Mouse (Mus musculus) ES-E14 (cell line): ENCODE measurements at regions not wholly inside any gene's neighbourhood (a gene's known extent, or its start where the extent isn't known, plus 50 kb on each side); places are given as distances from the start of the nearest gene placed in this dataset.
A peak's percentile ranks its signal among the peaks of the same experiment; 100 is the strongest.

Experiments used
- DNase-seq: peaks from one replicate; pipeline ENCODE4 v3.0.0-alpha.2; 2013; ENCODE audit warnings: low read depth, low spot score
- H3K27ac ChIP-seq: 2 replicates; pipeline ENCODE4 v1.5.1; 2012; ENCODE audit warnings: low read depth, mild to moderate bottlenecking, low read length, moderate library complexity, mixed read lengths; ENCODE audit not compliant: poor library complexity, insufficient read depth, severe bottlenecking
- H3K36me3 ChIP-seq: 2 replicates; pipeline ENCODE4 v1.6.1; 2012; ENCODE audit warnings: mild to moderate bottlenecking, low read length, moderate library complexity, mixed read lengths; ENCODE audit not compliant: control insufficient read depth, poor library complexity, insufficient read depth, severe bottlenecking
- H3K4me1 ChIP-seq, 2 experiments: fragments of 150-350 bp in 1 of 2; sonication (generic) in 1 of 2; 2 replicates each; pipeline ENCODE4 v1.6.1; 2012; ENCODE audit warnings: low read length in 2 of 2, mild to moderate bottlenecking in 1 of 2, mixed read lengths in 1 of 2; ENCODE audit not compliant: control insufficient read depth in 2 of 2, insufficient read depth in 2 of 2, poor library complexity in 1 of 2
- H3K4me3 ChIP-seq, 2 experiments: fragments of 150-350 bp in 1 of 2; sonication (generic) in 1 of 2; 2 replicates each; pipeline ENCODE4 v1.5.1; 2012; ENCODE audit warnings: low read length in 2 of 2, low read depth in 1 of 2, mild to moderate bottlenecking in 1 of 2, mixed read lengths in 1 of 2; ENCODE audit not compliant: insufficient read depth in 1 of 2, poor library complexity in 1 of 2, severe bottlenecking in 1 of 2
- H3K9ac ChIP-seq: 2 replicates; pipeline ENCODE4 v1.6.1; 2012; ENCODE audit warnings: low read depth, mild to moderate bottlenecking, low read length, mixed read lengths; ENCODE audit not compliant: poor library complexity, insufficient read depth, severe bottlenecking
- H3K9me3 ChIP-seq: fragments of 150-350 bp; sonication (generic); 2 replicates; pipeline ENCODE4 v1.6.1; 2012; ENCODE audit warnings: low read depth, mild to moderate bottlenecking, low read length; ENCODE audit not compliant: control insufficient read depth, insufficient read depth
- CHD2 ChIP-seq: IDR thresholded peaks from 2 replicates; pipeline ENCODE4 v1.6.1; 2014; ENCODE audit warnings: mild to moderate bottlenecking, low read depth, low read length, inconsistent platforms
- HCFC1 ChIP-seq: IDR thresholded peaks from 2 replicates; pipeline ENCODE4 v1.6.1; 2012; ENCODE audit warnings: low read length, inconsistent platforms, borderline replicate concordance; ENCODE audit not compliant: insufficient read depth
- MAFK ChIP-seq: IDR thresholded peaks from 2 replicates; pipeline ENCODE4 v1.6.1; 2014; ENCODE audit warnings: mild to moderate bottlenecking, low read depth, low read length, inconsistent platforms; ENCODE audit not compliant: insufficient read depth
- ZC3H11A ChIP-seq: IDR thresholded peaks from 2 replicates; pipeline ENCODE4 v1.6.1; 2012; ENCODE audit warnings: low read depth, mild to moderate bottlenecking, inconsistent platforms, low read length, borderline replicate concordance
- ZNF384 ChIP-seq: IDR thresholded peaks from 2 replicates; pipeline ENCODE4 v1.6.1; 2012; ENCODE audit warnings: low read depth, low read length, inconsistent platforms
- in situ Hi-C, 2 experiments: fragments of 600-800 bp; cut with MboI; formaldehyde crosslinking; loops; one replicate each; pipeline ENCODE4 v1.15.1; 2025; ENCODE audit warnings: low sequenced_read_pairs in 2 of 2, inconsistent platforms in 1 of 2; ENCODE audit not compliant: unreplicated experiment in 2 of 2

DNA sequence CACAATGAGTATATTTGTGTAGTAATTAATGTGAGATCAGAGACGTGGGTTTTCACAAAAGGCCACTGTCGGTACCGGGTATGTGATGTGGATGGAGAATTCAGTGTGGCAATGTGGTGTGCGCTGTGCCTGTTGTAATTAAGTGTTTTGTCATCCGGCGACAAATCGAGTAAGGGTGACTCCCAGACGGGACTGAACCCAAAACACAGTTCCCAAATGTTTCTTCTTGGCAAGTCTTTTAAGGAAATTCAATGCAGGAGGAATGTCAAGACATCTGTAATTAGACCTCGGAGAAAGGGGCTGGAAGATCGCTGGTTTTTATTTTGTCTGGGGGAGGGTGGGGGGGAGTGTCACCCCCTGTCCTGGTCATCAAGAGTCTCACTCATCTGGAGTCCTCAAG lies 72.3 kb upstream of the Tbx3 start:
- no peak for TF ChIP-seq MAFK
- no peak for TF ChIP-seq ZC3H11A
- no peak for TF ChIP-seq CHD2
- no peak for TF ChIP-seq ZNF384
- no peak for TF ChIP-seq HCFC1
- no peaks in the 10 kb centered on the region for H3K36me3 ChIP-seq
- H3K9ac ChIP-seq = no peak overlapping the region
- in situ Hi-C loops = no loop called here
- H3K4me1 ChIP-seq = peaks cover 0 to 4% of the 10 kb centered on the region in 2 experiments; a peak in 1 of 4 replicates
- no peak for DNase-seq
- H3K4me3 ChIP-seq = no peak overlapping the region
- no peak overlapping the region for H3K27ac ChIP-seq
- no peaks in the 10 kb centered on the region for H3K9me3 ChIP-seq

- Histone ChIP-seq H3K4me1 (peaks cover 0 to 4% of the 10 kb centered on the region in 2 experiments; a peak in 1 of 4 replicates), H3K4me3 (no peak overlapping the region), H3K9me3 (no peaks in the 10 kb centered on the region), H3K36me3 (no peaks in the 10 kb centered on the region), H3K27ac (no peak overlapping the region), H3K9ac (no peak overlapping the region)
- in situ Hi-C loops = no loop called here
- no peak for DNase-seq
- TF ChIP-seq ZNF384 (no peak), MAFK (no peak), ZC3H11A (no peak), CHD2 (no peak), HCFC1 (no peak)
Observed at GRCm38 (mm10) chr5:119601390-119601789, 69.1 kb upstream of the Tbx3 start.

- in situ Hi-C loops = no loop called here
- DNase-seq = no peak
- no peak overlapping the region for H3K27ac ChIP-seq
- no peak overlapping the region for H3K4me3 ChIP-seq
- no peaks in the 10 kb centered on the region for H3K36me3 ChIP-seq
- TF ChIP-seq HCFC1 (no peak), CHD2 (no peak), ZC3H11A (no peak), ZNF384 (no peak), MAFK (no peak)
- no peaks in the 10 kb centered on the region for H3K9me3 ChIP-seq
- no peak overlapping the region for H3K9ac ChIP-seq
- H3K4me1 ChIP-seq = peaks cover 0 to 2% of the 10 kb centered on the region in 2 experiments; a peak in 1 of 4 replicates
Observed at GRCm38 (mm10) chr5:119602001-119602400, 68.5 kb upstream of the Tbx3 start.

- no peak overlapping the region for H3K9ac ChIP-seq
- TF ChIP-seq ZC3H11A (no peak), ZNF384 (no peak), MAFK (no peak), CHD2 (no peak), HCFC1 (no peak)
- H3K27ac ChIP-seq = no peak overlapping the region
Observed at GRCm38 (mm10) chr5:119605444-119605843, 65.0 kb upstream of the Tbx3 start.

GRCm38 (mm10) chr5:119613413-119613812 lies 57.1 kb upstream of the Tbx3 start:
- no peak for DNase-seq
- H3K9ac ChIP-seq = no peak overlapping the region; the same call in 1 of the 2 replicates
- no peaks in the 10 kb centered on the region for H3K36me3 ChIP-seq
- no peaks in the 10 kb centered on the region for H3K9me3 ChIP-seq
- TF ChIP-seq MAFK = no peak
- no peak for TF ChIP-seq ZC3H11A
- no peak for TF ChIP-seq CHD2
- TF ChIP-seq ZNF384 = no peak
- TF ChIP-seq HCFC1 = no peak
- no peak overlapping the region for H3K4me3 ChIP-seq
- in situ Hi-C loops = no loop called here
- H3K27ac ChIP-seq = peak overlapping the region; percentile 85; the same call in 1 of the 2 replicates
- peaks cover 4 to 30% of the 10 kb centered on the region in 2 experiments; a peak in 3 of 4 replicates for H3K4me1 ChIP-seq

More at GRCm38 (mm10) chr5:119605444-119605843, 65.0 kb upstream of the Tbx3 start:
- Histone ChIP-seq H3K4me1 (peaks cover 0 to 6% of the 10 kb centered on the region in 2 experiments; a peak in 1 of 4 replicates), H3K4me3 (no peak overlapping the region), H3K9me3 (no peaks in the 10 kb centered on the region), H3K36me3 (no peaks in the 10 kb centered on the region)
- in situ Hi-C loops = no loop called here
- no peak for DNase-seq
